Mouse (Mus musculus) heart, embryonic 13.5 days (tissue): ENCODE results near the gene Nek10. TPM values are rescaled to one million over a fixed set of nuclear protein-coding genes. Genes with fewer than 3 reads are reported as not detected.
"Not testable (repeated sequence)": the region's sequence is repeated elsewhere in the genome, so short reads cannot be mapped to it uniquely, and the experiment has no call there.

ENCODE experiments used
- ATAC-seq: fragments of 200-750 bp; cut with Nextera tagmentation; 2 replicates; pipeline ENCODE4 v1.8.0; 2017; ENCODE audit warnings: moderate TSS enrichment; ENCODE audit not compliant: insufficient number of reproducible peaks, low FRiP score, low TSS enrichment; ENCODE audit errors: extremely low read depth
- H3K27ac ChIP-seq: fragments of 300-500 bp; sonication (generic); replicated peaks from 2 replicates; pipeline ENCODE4 v1.5.1; 2015; ENCODE audit warnings: moderate library complexity, mild to moderate bottlenecking, inconsistent platforms
- H3K27me3 ChIP-seq: fragments of 300-500 bp; sonication (generic); replicated peaks from 2 replicates; pipeline ENCODE4 v1.6.1; 2015; ENCODE audit warnings: mild to moderate bottlenecking, inconsistent platforms
- H3K36me3 ChIP-seq: fragments of 300-500 bp; sonication (generic); 2 replicates; pipeline ENCODE4 v1.6.1; 2015; ENCODE audit warnings: mild to moderate bottlenecking, inconsistent platforms
- H3K4me1 ChIP-seq: fragments of 300-500 bp; sonication (generic); 2 replicates; pipeline ENCODE4 v1.6.1; 2015; ENCODE audit warnings: inconsistent platforms
- H3K4me2 ChIP-seq: fragments of 300-500 bp; sonication (generic); 2 replicates; pipeline ENCODE4 v1.6.1; 2015; ENCODE audit warnings: inconsistent platforms, mild to moderate bottlenecking, moderate library complexity
- H3K4me3 ChIP-seq: fragments of 300-500 bp; sonication (generic); 2 replicates; pipeline ENCODE4 v1.5.1; 2015; ENCODE audit warnings: moderate library complexity, mild to moderate bottlenecking, inconsistent platforms
- H3K9ac ChIP-seq: fragments of 300-500 bp; sonication (generic); 2 replicates; pipeline ENCODE4 v1.6.1; 2015; ENCODE audit warnings: inconsistent platforms, mild to moderate bottlenecking, moderate library complexity
- H3K9me3 ChIP-seq: fragments of 300-500 bp; sonication (generic); 2 replicates; pipeline ENCODE4 v1.6.1; 2016; ENCODE audit warnings: inconsistent platforms
- WGBS: fragments of 180-500 bp; shearing (Covaris S2); methylation state at CpG from one replicate; pipeline ENCODE4 v1.1.7; 2015; ENCODE audit warnings: mixed read lengths; 5-methylcytosine and 5-hydroxymethylcytosine counted together
- polyA plus RNA-seq: library from polyadenylated mRNA; unstranded; fragments of >200 nt; fragmentation: Nextera tagmentation; extraction: Ambion mirVana; gene quantifications from 2 replicates; pipeline ENCODE4 v1.2.1, GENCODE M21; 2015

Nek10 gene
- polyA plus RNA-seq, 1 experiment from 2014 or later: 0.03 TPM

DNA sequence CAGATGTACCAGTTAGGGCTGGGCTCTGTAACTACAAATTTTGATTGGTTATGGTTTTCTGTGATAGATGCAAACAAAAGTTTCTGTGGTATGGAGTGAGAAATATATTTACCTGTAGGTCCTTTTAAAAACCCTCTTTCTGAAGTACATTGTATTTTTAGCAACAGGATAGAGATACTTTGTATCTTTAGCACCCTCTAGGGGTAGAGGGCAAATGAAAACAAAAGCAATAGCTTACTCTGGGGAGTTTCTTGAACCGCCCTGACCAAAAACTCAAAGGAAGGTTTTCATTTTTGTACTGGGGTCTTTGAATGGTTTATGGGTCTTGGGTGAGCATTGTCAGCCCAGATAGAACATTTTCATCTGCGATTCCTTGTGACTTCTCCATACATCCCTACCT, 188.4 kb downstream of the Nek10 start:
- H3K4me2 ChIP-seq: no peak overlapping the region
- no peaks in the 10 kb centered on the region for H3K36me3 ChIP-seq
- WGBS: 67% methylated on average over 2 of the region's 2 CpGs
- no peak overlapping the region for H3K9ac ChIP-seq
- ATAC-seq: no peak
- peaks cover 10% of the 10 kb centered on the region for H3K4me1 ChIP-seq
- H3K27me3 ChIP-seq: no peaks in the 10 kb centered on the region
- no peak overlapping the region for H3K4me3 ChIP-seq
- H3K9me3 ChIP-seq: no peaks in the 10 kb centered on the region
- H3K27ac ChIP-seq: no peak overlapping the region

DNA sequence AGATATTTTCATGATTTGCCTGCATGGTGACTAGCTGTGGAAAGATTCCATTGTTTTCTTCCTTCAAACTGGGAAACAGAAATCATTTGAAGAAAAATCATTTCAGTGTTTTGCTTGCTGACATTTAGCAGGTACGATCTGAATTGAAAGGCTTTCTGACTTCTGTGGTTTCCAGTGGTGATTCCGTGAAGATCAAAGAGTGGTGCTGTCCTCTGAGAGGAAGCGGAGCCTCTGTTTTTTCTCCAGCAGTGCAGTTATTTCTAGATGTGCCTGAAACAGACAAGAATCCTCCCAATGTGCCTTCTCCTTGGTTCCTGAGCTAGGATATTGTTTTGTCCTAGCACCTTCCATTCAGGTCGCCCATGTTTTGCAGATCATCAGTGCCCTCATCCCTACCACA, 208.2 kb downstream of the Nek10 start:
- H3K4me1 ChIP-seq: no peaks in the 10 kb centered on the region
- no peak overlapping the region for H3K27ac ChIP-seq
- H3K9me3 ChIP-seq: no peaks in the 10 kb centered on the region
- no peaks in the 10 kb centered on the region for H3K27me3 ChIP-seq
- WGBS: 53% methylated on average over 4 of the region's 4 CpGs
- no peak for ATAC-seq
- H3K36me3 ChIP-seq: no peaks in the 10 kb centered on the region
- no peak overlapping the region for H3K4me2 ChIP-seq
- H3K9ac ChIP-seq: no peak overlapping the region
- no peak overlapping the region for H3K4me3 ChIP-seq

DNA sequence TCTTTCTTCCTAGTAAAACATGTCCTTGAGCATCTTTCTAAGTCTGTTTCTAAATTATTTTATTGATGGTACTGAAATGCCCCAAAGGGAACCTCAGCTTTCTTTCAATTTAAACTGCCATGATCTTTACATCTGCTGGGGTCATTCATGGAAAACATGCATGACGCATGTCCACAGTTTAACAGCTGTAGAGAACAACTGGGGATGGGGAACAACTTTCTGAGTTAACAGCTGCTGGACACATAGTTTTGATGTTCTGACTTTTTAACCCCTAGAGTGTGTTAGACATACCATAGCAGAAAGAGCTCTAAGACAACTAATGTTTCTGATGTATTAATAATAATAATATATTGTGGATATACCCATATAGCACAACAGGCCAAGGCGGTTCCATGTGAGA, 211.6 kb downstream of the Nek10 start:
- no peak overlapping the region for H3K4me3 ChIP-seq
- H3K27ac ChIP-seq: no peak overlapping the region
- H3K36me3 ChIP-seq: no peaks in the 10 kb centered on the region
- H3K27me3 ChIP-seq: no peaks in the 10 kb centered on the region
- ATAC-seq: no peak
- H3K9me3 ChIP-seq: no peaks in the 10 kb centered on the region; the same call in 1 of the 2 replicates
- H3K4me1 ChIP-seq: no peaks in the 10 kb centered on the region
- H3K9ac ChIP-seq: no peak overlapping the region
- no peak overlapping the region for H3K4me2 ChIP-seq
- WGBS: 79% methylated on average over 2 of the region's 2 CpGs

DNA sequence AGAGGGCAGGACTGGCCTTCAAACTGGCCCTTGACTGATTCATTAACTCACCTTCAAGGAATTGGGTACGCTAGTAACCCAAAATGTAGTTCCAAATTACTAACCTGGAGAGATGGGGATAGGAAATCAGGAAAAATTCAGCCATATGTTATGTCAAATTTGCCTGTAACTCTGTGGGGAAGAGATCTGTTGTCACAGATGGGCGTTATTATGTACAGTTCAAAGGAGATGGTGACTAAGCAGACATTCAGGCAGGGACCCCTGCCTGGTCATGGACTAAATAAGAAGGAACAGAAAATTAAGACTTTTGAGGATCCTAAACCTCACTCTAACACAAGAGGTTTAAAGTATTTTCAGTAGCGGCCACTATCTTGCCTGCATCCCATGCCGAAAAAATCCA, 227.4 kb downstream of the Nek10 start:
- not testable (repeated sequence) for H3K27ac ChIP-seq, H3K4me3 ChIP-seq, H3K36me3 ChIP-seq, ATAC-seq, H3K9ac ChIP-seq, H3K4me1 ChIP-seq, H3K27me3 ChIP-seq, H3K4me2 ChIP-seq
- WGBS: 84% methylated on average over 4 of the region's 4 CpGs
- H3K9me3 ChIP-seq: peaks cover 28% of the 10 kb centered on the region

DNA sequence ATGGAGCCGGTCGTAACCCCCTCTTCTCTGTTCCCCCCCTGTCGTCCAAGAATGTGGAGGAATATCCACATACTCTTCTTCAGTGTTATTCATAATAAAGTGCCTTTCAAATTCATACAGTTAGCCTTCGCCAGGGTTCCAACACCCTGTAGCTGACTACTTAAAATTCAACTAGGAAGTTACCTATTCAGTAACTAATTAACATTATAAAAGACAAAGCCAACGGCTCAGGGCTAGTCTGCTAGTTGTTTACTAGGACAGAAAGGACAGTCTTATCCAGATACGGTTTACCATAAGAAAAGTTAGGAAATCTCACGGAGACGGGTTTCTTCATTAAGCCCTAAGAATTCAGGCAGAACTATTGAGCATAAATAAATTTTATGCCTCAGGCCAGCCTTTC, 231.4 kb downstream of the Nek10 start:
- H3K27ac ChIP-seq, H3K4me1 ChIP-seq, ATAC-seq, H3K4me2 ChIP-seq, H3K4me3 ChIP-seq, H3K9me3 ChIP-seq, H3K27me3 ChIP-seq, H3K9ac ChIP-seq, H3K36me3 ChIP-seq: not testable (repeated sequence)
- WGBS: 81% methylated on average over 8 of the region's 8 CpGs

DNA sequence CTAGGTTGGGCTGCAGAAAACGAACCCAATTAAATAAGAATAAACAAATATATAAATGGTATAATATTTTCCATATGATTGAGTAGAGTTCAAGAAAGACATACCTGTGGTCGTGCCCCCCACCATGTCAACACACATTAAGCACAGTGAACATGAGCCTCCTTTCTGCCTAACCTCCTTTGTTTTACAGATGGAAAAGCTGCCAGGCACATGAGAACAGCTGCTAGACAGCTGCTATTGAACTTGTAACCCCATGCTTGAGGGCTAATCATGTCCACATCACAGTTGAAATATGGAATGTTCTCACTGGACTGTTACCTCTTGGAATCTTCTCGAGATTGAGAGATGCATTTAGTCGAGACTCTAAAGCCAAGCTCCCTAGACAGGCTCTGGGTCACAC, 245.0 kb downstream of the Nek10 start:
- Histone ChIP-seq H3K27me3 (no peaks in the 10 kb centered on the region), H3K27ac (no peak overlapping the region), H3K9me3 (no peaks in the 10 kb centered on the region), H3K36me3 (no peaks in the 10 kb centered on the region), H3K4me1 (no peaks in the 10 kb centered on the region), H3K9ac (no peak overlapping the region), H3K4me2 (no peak overlapping the region), H3K4me3 (no peak overlapping the region)
- 59% methylated on average over 4 of the region's 4 CpGs for WGBS
- ATAC-seq: no peak

DNA sequence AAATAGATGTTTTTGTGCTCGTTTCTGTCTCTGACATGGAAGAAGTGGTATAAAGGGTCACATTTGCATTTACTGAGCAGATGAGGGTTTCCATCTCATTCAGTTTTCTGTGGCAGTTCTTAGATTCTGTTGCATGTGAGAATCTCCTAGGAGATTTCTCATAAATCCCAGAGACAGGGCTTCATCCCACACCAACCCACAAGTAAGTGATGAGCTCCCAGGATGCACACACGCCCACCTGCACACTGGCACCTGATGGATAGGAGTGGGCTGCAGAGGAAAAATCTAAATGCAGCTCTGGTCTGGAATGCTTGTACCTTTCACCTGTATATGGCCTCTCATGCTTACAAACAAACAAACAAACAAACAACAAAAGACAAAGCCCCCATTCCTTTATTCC, 258.3 kb downstream of the Nek10 start:
- no peak overlapping the region for H3K27ac ChIP-seq
- WGBS: 60% methylated on average over 2 of the region's 2 CpGs
- H3K36me3 ChIP-seq: no peaks in the 10 kb centered on the region
- H3K27me3 ChIP-seq: no peaks in the 10 kb centered on the region
- H3K9me3 ChIP-seq: no peaks in the 10 kb centered on the region
- H3K4me3 ChIP-seq: no peak overlapping the region
- no peak overlapping the region for H3K9ac ChIP-seq
- peaks cover 8% of the 10 kb centered on the region for H3K4me1 ChIP-seq
- ATAC-seq: no peak
- H3K4me2 ChIP-seq: no peak overlapping the region

Other genes with a start within 250 kb of the Nek10 start
- 12.5 and 12.6 TPM in 2 replicates for gene Slc4a7, start 101.1 kb upstream of the Nek10 start, polyA plus RNA-seq